Mouse (Mus musculus) small intestine, adult 2 months (tissue): ENCODE data around the gene Ppp1r1c.

ENCODE experiments used
- CTCF ChIP-seq: fragments of 200-500 bp; IDR thresholded peaks from 2 replicates; pipeline ENCODE4 v1.5.1; 2012; ENCODE audit warnings: low read depth, mild to moderate bottlenecking, control low read depth, inconsistent platforms, low read length, moderate library complexity, mixed read lengths; ENCODE audit not compliant: insufficient replicate concordance, insufficient read length; ENCODE audit errors: extremely low read depth
- POLR2A ChIP-seq: fragments of 200-500 bp; IDR thresholded peaks from 2 replicates; pipeline ENCODE4 v1.6.1; 2012; ENCODE audit warnings: low read depth, mild to moderate bottlenecking, control low read depth, inconsistent platforms, low read length, moderate library complexity

- TF ChIP-seq CTCF: no peak
- no peak for TF ChIP-seq POLR2A
Observed at GRCm38 (mm10) chr2:79717846-79718245, 10.3 kb downstream of the Ppp1r1c start.
